Mouse (Mus musculus): Measurements from ENCODE around the gene Slc7a14. TPM values are rescaled to one million over a fixed set of nuclear protein-coding genes. Genes with fewer than 3 reads are reported as not detected.

Slc7a14 gene
- total and polyA plus RNA-seq, 3 experiments = 0.03 to 0.14 (median 0.12) TPM

- peak in 1 of 2 experiments; percentile 25 for DNase-seq
- Histone ChIP-seq H3K27ac (no peak overlapping the region), H3K9ac (ENCODE audit: low read depth, low read length) (no peak overlapping the region), H3K36me3 (ENCODE audit: control insufficient read depth, insufficient read depth, low read length) (no peaks in the 10 kb centered on the region), H3K27me3 (ENCODE audit: control insufficient read depth, insufficient read depth, low read length) (no peaks in the 10 kb centered on the region), H3K4me1 (ENCODE audit: control insufficient read depth, insufficient read depth, low read length) (no peaks in the 10 kb centered on the region), H3K4me3 (no peak overlapping the region), H3K79me2 (replicated peaks; ENCODE audit: control insufficient read depth, insufficient read depth, low read length) (no peaks in the 10 kb centered on the region)
- no peak for TF ChIP-seq CTCF (IDR thresholded peaks at IDR 0.05)
- no peak for TF ChIP-seq POLR2A (IDR thresholded peaks at IDR 0.05; ENCODE audit: insufficient read depth, low read depth, low read length)
- no peak for TF ChIP-seq EP300 (IDR thresholded peaks at IDR 0.05; ENCODE audit: insufficient read depth, low read depth, low read length)
- WGBS = 42% methylated on average over 7 of the region's 7 CpGs
- intact Hi-C loops (cut with DNase I) = no loop called here
These were observed 55.8 kb downstream of the Slc7a14 start for GRCm38 (mm10) chr3:31254427-31254826.

GRCm38 (mm10) chr3:31253862-31254261 is 56.3 kb downstream of the Slc7a14 start:
- intact Hi-C loops (cut with DNase I) = no loop called here
- Histone ChIP-seq H3K9ac (ENCODE audit: low read depth, low read length) (no peak overlapping the region), H3K27me3 (ENCODE audit: control insufficient read depth, insufficient read depth, low read length) (no peaks in the 10 kb centered on the region), H3K4me1 (ENCODE audit: control insufficient read depth, insufficient read depth, low read length) (no peaks in the 10 kb centered on the region), H3K4me3 (no peak overlapping the region), H3K79me2 (replicated peaks; ENCODE audit: control insufficient read depth, insufficient read depth, low read length) (no peaks in the 10 kb centered on the region), H3K27ac (no peak overlapping the region), H3K36me3 (ENCODE audit: control insufficient read depth, insufficient read depth, low read length) (no peaks in the 10 kb centered on the region)
- WGBS = 59% methylated on average over 9 of the region's 9 CpGs
- TF ChIP-seq POLR2A (IDR thresholded peaks at IDR 0.05; ENCODE audit: insufficient read depth, low read depth, low read length) (no peak), CTCF (IDR thresholded peaks at IDR 0.05) (no peak), EP300 (IDR thresholded peaks at IDR 0.05; ENCODE audit: insufficient read depth, low read depth, low read length) (no peak)
- DNase-seq = no peak

GRCm38 (mm10) chr3:31252566-31252965 is 57.6 kb downstream of the Slc7a14 start:
- intact Hi-C loops (cut with DNase I) = no loop called here
- no peak overlapping the region for H3K4me3 ChIP-seq
- H3K36me3 ChIP-seq (ENCODE audit: control insufficient read depth, insufficient read depth, low read length) = no peaks in the 10 kb centered on the region
- no peaks in the 10 kb centered on the region for H3K79me2 ChIP-seq (replicated peaks; ENCODE audit: control insufficient read depth, insufficient read depth, low read length)
- DNase-seq = no peak
- H3K27me3 ChIP-seq (ENCODE audit: control insufficient read depth, insufficient read depth, low read length) = no peaks in the 10 kb centered on the region
- no peak overlapping the region for H3K9ac ChIP-seq (ENCODE audit: low read depth, low read length)
- TF ChIP-seq POLR2A (IDR thresholded peaks at IDR 0.05; ENCODE audit: insufficient read depth, low read depth, low read length) (no peak), CTCF (IDR thresholded peaks at IDR 0.05) (no peak), EP300 (IDR thresholded peaks at IDR 0.05; ENCODE audit: insufficient read depth, low read depth, low read length) (no peak)
- 49% methylated on average over 3 of the region's 3 CpGs for WGBS
- H3K4me1 ChIP-seq (ENCODE audit: control insufficient read depth, insufficient read depth, low read length) = no peaks in the 10 kb centered on the region
- H3K27ac ChIP-seq = no peak overlapping the region

GRCm38 (mm10) chr3:31243478-31243877 is 66.7 kb downstream of the Slc7a14 start:
- Histone ChIP-seq H3K9ac (ENCODE audit: low read depth, low read length) (no peak overlapping the region), H3K36me3 (ENCODE audit: control insufficient read depth, insufficient read depth, low read length) (no peaks in the 10 kb centered on the region), H3K79me2 (replicated peaks; ENCODE audit: control insufficient read depth, insufficient read depth, low read length) (no peaks in the 10 kb centered on the region), H3K27ac (no peak overlapping the region), H3K4me1 (ENCODE audit: control insufficient read depth, insufficient read depth, low read length) (no peaks in the 10 kb centered on the region), H3K4me3 (no peak overlapping the region), H3K27me3 (ENCODE audit: control insufficient read depth, insufficient read depth, low read length) (no peaks in the 10 kb centered on the region)
- TF ChIP-seq EP300 (IDR thresholded peaks at IDR 0.05; ENCODE audit: insufficient read depth, low read depth, low read length) = no peak
- no peak for TF ChIP-seq CTCF (IDR thresholded peaks at IDR 0.05)
- TF ChIP-seq POLR2A (IDR thresholded peaks at IDR 0.05; ENCODE audit: insufficient read depth, low read depth, low read length) = no peak
- intact Hi-C loops (cut with DNase I) = no loop called here
- 90% methylated on average over 1 of the region's 1 CpGs for WGBS
- no peak for DNase-seq

- 91% methylated on average over 8 of the region's 8 CpGs for WGBS
- Histone ChIP-seq H3K27ac (no peak overlapping the region), H3K36me3 (ENCODE audit: control insufficient read depth, insufficient read depth, low read length) (no peaks in the 10 kb centered on the region), H3K79me2 (replicated peaks; ENCODE audit: control insufficient read depth, insufficient read depth, low read length) (no peaks in the 10 kb centered on the region), H3K27me3 (ENCODE audit: control insufficient read depth, insufficient read depth, low read length) (no peaks in the 10 kb centered on the region), H3K4me1 (ENCODE audit: control insufficient read depth, insufficient read depth, low read length) (no peaks in the 10 kb centered on the region), H3K9ac (ENCODE audit: low read depth, low read length) (no peak overlapping the region), H3K4me3 (no peak overlapping the region)
- intact Hi-C loops (cut with DNase I) = no loop called here
- no peak for DNase-seq
- TF ChIP-seq POLR2A (IDR thresholded peaks at IDR 0.05; ENCODE audit: insufficient read depth, low read depth, low read length) = no peak
- TF ChIP-seq CTCF (IDR thresholded peaks at IDR 0.05) = no peak
- TF ChIP-seq EP300 (IDR thresholded peaks at IDR 0.05; ENCODE audit: insufficient read depth, low read depth, low read length) = no peak
These were observed 69.3 kb downstream of the Slc7a14 start for GRCm38 (mm10) chr3:31240840-31241239.

- no peaks in the 10 kb centered on the region for H3K36me3 ChIP-seq (ENCODE audit: control insufficient read depth, insufficient read depth, low read length)
- intact Hi-C loops (cut with DNase I) = no loop called here
- WGBS = 75% methylated on average over 3 of the region's 3 CpGs
These were observed 70.5 kb downstream of the Slc7a14 start for GRCm38 (mm10) chr3:31239645-31240044.

More at GRCm38 (mm10) chr3:31239645-31240044, 70.5 kb downstream of the Slc7a14 start:
- Histone ChIP-seq H3K9ac (ENCODE audit: low read depth, low read length) (no peak overlapping the region), H3K4me1 (ENCODE audit: control insufficient read depth, insufficient read depth, low read length) (no peaks in the 10 kb centered on the region), H3K27ac (no peak overlapping the region), H3K4me3 (no peak overlapping the region), H3K27me3 (ENCODE audit: control insufficient read depth, insufficient read depth, low read length) (no peaks in the 10 kb centered on the region), H3K79me2 (replicated peaks; ENCODE audit: control insufficient read depth, insufficient read depth, low read length) (no peaks in the 10 kb centered on the region)
- TF ChIP-seq CTCF (IDR thresholded peaks at IDR 0.05) = no peak
- TF ChIP-seq EP300 (IDR thresholded peaks at IDR 0.05; ENCODE audit: insufficient read depth, low read depth, low read length) = no peak
- TF ChIP-seq POLR2A (IDR thresholded peaks at IDR 0.05; ENCODE audit: insufficient read depth, low read depth, low read length) = no peak
- no peak for DNase-seq
